Mouse (Mus musculus) limb, embryonic 15.5 days (tissue): ENCODE results near the gene Cd3e. TPM values are rescaled to one million over a fixed set of nuclear protein-coding genes. Genes with fewer than 3 reads are reported as not detected.
"Not testable (repeated sequence)": the region's sequence is repeated elsewhere in the genome, so short reads cannot be mapped to it uniquely, and the experiment has no call there.

ENCODE experiments used
- ATAC-seq: fragments of 200-750 bp; cut with Nextera tagmentation; 2 replicates; pipeline ENCODE4 v1.8.0; 2017; ENCODE audit warnings: low read depth, moderate TSS enrichment; ENCODE audit not compliant: insufficient number of reproducible peaks, low FRiP score, low TSS enrichment
- H3K27ac ChIP-seq: fragments of 300-500 bp; sonication (generic); 2 replicates; pipeline ENCODE4 v1.5.1; 2015; ENCODE audit warnings: moderate library complexity, mild to moderate bottlenecking, inconsistent platforms
- H3K27me3 ChIP-seq: fragments of 300-500 bp; sonication (generic); 2 replicates; pipeline ENCODE4 v1.6.1; 2015; ENCODE audit warnings: inconsistent platforms
- H3K36me3 ChIP-seq: fragments of 300-500 bp; sonication (generic); 2 replicates; pipeline ENCODE4 v1.6.1; 2015; ENCODE audit warnings: inconsistent platforms
- H3K4me1 ChIP-seq: fragments of 300-500 bp; sonication (generic); 2 replicates; pipeline ENCODE4 v1.6.1; 2015; ENCODE audit warnings: inconsistent platforms
- H3K4me2 ChIP-seq: fragments of 300-500 bp; sonication (generic); 2 replicates; pipeline ENCODE4 v1.6.1; 2015; ENCODE audit warnings: mild to moderate bottlenecking, inconsistent platforms
- H3K4me3 ChIP-seq: fragments of 300-500 bp; sonication (generic); 2 replicates; pipeline ENCODE4 v1.5.1; 2015; ENCODE audit warnings: mild to moderate bottlenecking, inconsistent platforms
- H3K9ac ChIP-seq: fragments of 300-500 bp; sonication (generic); 2 replicates; pipeline ENCODE4 v1.6.1; 2015; ENCODE audit warnings: inconsistent platforms
- H3K9me3 ChIP-seq: fragments of 300-500 bp; sonication (generic); 2 replicates; pipeline ENCODE4 v1.6.1; 2016; ENCODE audit warnings: inconsistent platforms
- WGBS: fragments of 180-500 bp; shearing (Covaris S2); methylation state at CpG from one replicate; pipeline ENCODE4 v1.1.7; 2015; 5-methylcytosine and 5-hydroxymethylcytosine counted together
- polyA plus RNA-seq: library from polyadenylated mRNA; unstranded; fragments of >200 nt; fragmentation: Nextera tagmentation; extraction: Ambion mirVana; gene quantifications from 2 replicates; pipeline ENCODE4 v1.2.1, GENCODE M21; 2015

Gene Cd3e
- polyA plus RNA-seq, 1 experiment from 2014 or later, result 0.45 TPM

- 72% methylated on average over 1 of the region's 1 CpGs for WGBS
- no peaks in the 10 kb centered on the region for H3K9me3 ChIP-seq
- H3K4me2 ChIP-seq, result no peak overlapping the region
- peaks cover 20% of the 10 kb centered on the region for H3K27me3 ChIP-seq
- H3K27ac ChIP-seq, result no peak overlapping the region
- no peaks in the 10 kb centered on the region for H3K36me3 ChIP-seq
- peaks cover 12% of the 10 kb centered on the region for H3K4me1 ChIP-seq
- no peak overlapping the region for H3K4me3 ChIP-seq
- no peak for ATAC-seq
- H3K9ac ChIP-seq, result no peak overlapping the region
Observed at GRCm38 (mm10) chr9:44969450-44969849, 40.0 kb downstream of the Cd3e start.

- not testable (repeated sequence) for H3K27me3 ChIP-seq, H3K9ac ChIP-seq, H3K4me2 ChIP-seq, ATAC-seq, H3K27ac ChIP-seq, H3K4me3 ChIP-seq, H3K9me3 ChIP-seq, H3K36me3 ChIP-seq
- WGBS, result 76% methylated on average over 5 of the region's 5 CpGs
- H3K4me1 ChIP-seq, result peaks cover 16% of the 10 kb centered on the region
Observed at GRCm38 (mm10) chr9:44967763-44968162, 41.7 kb downstream of the Cd3e start.

GRCm38 (mm10) chr9:44966815-44967242 is 42.6 kb downstream of the Cd3e start:
- peaks cover 16% of the 10 kb centered on the region for H3K4me1 ChIP-seq
- no peak overlapping the region for H3K4me3 ChIP-seq
- H3K4me2 ChIP-seq, result no peak overlapping the region
- no peak for ATAC-seq
- H3K27ac ChIP-seq, result no peak overlapping the region
- peaks cover 8% of the 10 kb centered on the region for H3K36me3 ChIP-seq
- 25% methylated on average over 3 of the region's 3 CpGs for WGBS
- H3K9me3 ChIP-seq, result no peaks in the 10 kb centered on the region
- peaks cover 5% of the 10 kb centered on the region; the same call in 1 of the 2 replicates for H3K27me3 ChIP-seq
- H3K9ac ChIP-seq, result no peak overlapping the region

GRCm38 (mm10) chr9:44965833-44966466 is 43.5 kb downstream of the Cd3e start:
- Histone ChIP-seq H3K27ac (peak overlapping the region; percentile 79), H3K27me3 (peaks cover 5% of the 10 kb centered on the region; the same call in 1 of the 2 replicates), H3K9me3 (no peaks in the 10 kb centered on the region), H3K4me1 (peaks cover 16% of the 10 kb centered on the region), H3K4me3 (peak overlapping the region; percentile 85), H3K4me2 (peak overlapping the region; percentile 71), H3K36me3 (peaks cover 17% of the 10 kb centered on the region), H3K9ac (no peak overlapping the region)
- WGBS, result 15% methylated on average over 10 of the region's 10 CpGs
- ATAC-seq, result no peak

GRCm38 (mm10) chr9:44965126-44965832 is 44.1 kb downstream of the Cd3e start, which contains the start of gene Ube4a:
Gene Ube4a, minus strand, starts transcription at chr9:44965600.
- Histone ChIP-seq H3K4me3 (peak within 1 kb of the TSS; percentile 85), H3K27ac (peak within 1 kb of the TSS; percentile 79), H3K9me3 (no peaks in the 10 kb centered on the region), H3K36me3 (peaks cover 19% of the 10 kb centered on the region), H3K27me3 (peaks cover 2% of the 10 kb centered on the region; the same call in 1 of the 2 replicates), H3K4me2 (peak within 1 kb of the TSS; percentile 71), H3K9ac (peak within 1 kb of the TSS; percentile 78), H3K4me1 (peaks cover 16% of the 10 kb centered on the region)
- WGBS, result under 1% methylated on average over 39 of the region's 39 CpGs
- peak; percentile 94 for ATAC-seq

GRCm38 (mm10) chr9:44954432-44954831 is 55.0 kb downstream of the Cd3e start:
- Histone ChIP-seq H3K4me1 (no peaks in the 10 kb centered on the region), H3K27me3 (no peaks in the 10 kb centered on the region), H3K4me2 (no peak overlapping the region), H3K9ac (no peak overlapping the region), H3K9me3 (no peaks in the 10 kb centered on the region), H3K4me3 (no peak overlapping the region), H3K27ac (no peak overlapping the region), H3K36me3 (peaks cover 76% of the 10 kb centered on the region)
- no peak for ATAC-seq
- WGBS, result 87% methylated on average over 3 of the region's 3 CpGs

Other genes with a start within 250 kb of the Cd3e start
- gene Arcn1, start 241.8 kb downstream of the Cd3e start, polyA plus RNA-seq, result 221 and 223 TPM in 2 replicates
- 106 and 117 TPM in 2 replicates for gene Ift46, start 241.7 kb downstream of the Cd3e start, polyA plus RNA-seq
- 2.3 and 2.6 TPM in 2 replicates for gene Tmem25, start 210.3 kb downstream of the Cd3e start, polyA plus RNA-seq
- gene Ttc36, start 206.6 kb downstream of the Cd3e start, polyA plus RNA-seq, result 0.56 and 0.65 TPM in 2 replicates
- 12.4 and 13.7 TPM in 2 replicates for gene Kmt2a, start 128.3 kb downstream of the Cd3e start, polyA plus RNA-seq
- 568 and 652 TPM in 2 replicates for gene Atp5l, start 88.9 kb downstream of the Cd3e start, polyA plus RNA-seq
- gene Ube4a, start 44.0 kb downstream of the Cd3e start, polyA plus RNA-seq, result 23.9 and 24.8 TPM in 2 replicates
- 0.51 and 0.76 TPM in 2 replicates for gene Cd3g, start 29.2 kb downstream of the Cd3e start, polyA plus RNA-seq
- gene Cd3d, start 27.8 kb downstream of the Cd3e start, polyA plus RNA-seq, result 0.28 TPM in 1 of 2 replicates, not detected in the other
- gene Mpzl2, start 30.2 kb upstream of the Cd3e start, polyA plus RNA-seq, result 41.0 and 46.0 TPM in 2 replicates
- gene Mpzl3, start 45.6 kb upstream of the Cd3e start, polyA plus RNA-seq, result 13.9 and 16.3 TPM in 2 replicates
- gene Jaml, start 69.6 kb upstream of the Cd3e start, polyA plus RNA-seq, result 0.37 and 0.63 TPM in 2 replicates
- 4.6 and 4.9 TPM in 2 replicates for gene Scn2b, start 108.2 kb upstream of the Cd3e start, polyA plus RNA-seq
- gene Scn4b, start 128.8 kb upstream of the Cd3e start, polyA plus RNA-seq, result 0.46 and 0.86 TPM in 2 replicates
- 0.15 and 0.30 TPM in 2 replicates for gene BC049352, start 172.4 kb upstream of the Cd3e start, polyA plus RNA-seq
- 22.6 and 23.2 TPM in 2 replicates for gene Tmprss4, start 194.5 kb upstream of the Cd3e start, polyA plus RNA-seq